Mouse (Mus musculus) liver, adult 2 months (tissue): ENCODE measurements at regions not wholly inside any gene's neighbourhood (a gene's known extent, or its start where the extent isn't known, plus 50 kb on each side); places are given as distances from the start of the nearest gene placed in this dataset.

Experiments used
- CTCF ChIP-seq: fragments of 200-500 bp; IDR thresholded peaks from 2 replicates; pipeline ENCODE4 v1.5.1; 2011; ENCODE audit warnings: low read depth, low read length, control low read depth
- POLR2A ChIP-seq: fragments of 200-500 bp; IDR thresholded peaks from 2 replicates; pipeline ENCODE4 v1.6.1; 2011; ENCODE audit warnings: low read length, control low read depth; ENCODE audit not compliant: insufficient read depth; ENCODE audit errors: extremely low read depth

GRCm38 (mm10) chr1:128504371-128504770 lies 87.2 kb upstream of the Dars start:
- TF ChIP-seq CTCF (no peak), POLR2A (no peak)
